Mouse (Mus musculus): ENCODE measurements around the gene Ubap2. TPM values are rescaled to one million over a fixed set of nuclear protein-coding genes. Genes with fewer than 3 reads are reported as not detected.

The Ubap2 gene
- total and polyA plus RNA-seq, 3 experiments, result 22.7 to 170 (median 127) TPM

GRCm38 (mm10) chr4:41260691-41261090, 14.3 kb downstream of the Ubap2 start:
- Histone ChIP-seq H3K9me3 (replicated peaks; ENCODE audit: insufficient read depth, low read length) (no peaks in the 10 kb centered on the region), H3K27me3 (ENCODE audit: control insufficient read depth in 1 of 2, insufficient read depth in 2 of 2, low read length in 2 of 2) (no peaks in the 10 kb centered on the region), H3K9ac (ENCODE audit: control insufficient read depth, low read depth, low read length, poor library complexity, severe bottlenecking) (no peak overlapping the region), H3K27ac (ENCODE audit: control insufficient read depth, low read depth, low read length) (no peak overlapping the region), H3K4me3 (ENCODE audit: control insufficient read depth in 1 of 2, insufficient read depth in 1 of 2, low read depth in 2 of 2, low read length in 2 of 2) (no peak overlapping the region), H3K79me2 (ENCODE audit: control insufficient read depth, insufficient read depth, low read length, poor library complexity) (peaks cover 57% of the 10 kb centered on the region), H3K4me1 (ENCODE audit: control insufficient read depth in 1 of 2, insufficient read depth in 2 of 2, low read length in 2 of 2) (peaks cover 4 to 5% of the 10 kb centered on the region in 2 experiments), H3K36me3 (ENCODE audit: control insufficient read depth in 1 of 2, insufficient read depth in 2 of 2, low read length in 2 of 2) (peaks cover 6 to 14% of the 10 kb centered on the region in 2 experiments)
- DNase-seq (ENCODE audit: low read depth, low spot score), result no peak
- TF ChIP-seq MYB (IDR thresholded peaks at IDR 0.05; ENCODE audit: low read depth, low read length) (no peak), TCF12 (IDR thresholded peaks at IDR 0.05; ENCODE audit: low read depth, low read length) (no peak), POLR2A (IDR thresholded peaks at IDR 0.05; ENCODE audit: control insufficient read depth in 1 of 2, insufficient read depth in 1 of 2, low read depth in 1 of 2, low read length in 2 of 2, poor library complexity in 1 of 2) (no peak), ELF1 (IDR thresholded peaks at IDR 0.05; ENCODE audit: low read depth, low read length) (no peak), MEF2A (IDR thresholded peaks at IDR 0.05; ENCODE audit: extremely low read depth, insufficient replicate concordance, low read depth, low read length, poor library complexity, severe bottlenecking) (no peak), SIN3A (IDR thresholded peaks at IDR 0.05; ENCODE audit: low read length) (no peak), MAX (IDR thresholded peaks at IDR 0.05; ENCODE audit: low read length) (no peak), E2F4 (IDR thresholded peaks at IDR 0.05; ENCODE audit: borderline replicate concordance, low read depth, low read length) (no peak), CHD2 (IDR thresholded peaks at IDR 0.05; ENCODE audit: low read length) (no peak), ETS1 (IDR thresholded peaks at IDR 0.05; ENCODE audit: low read depth, low read length) (no peak), UBTF (IDR thresholded peaks at IDR 0.05; ENCODE audit: borderline replicate concordance, insufficient read depth, low read depth, low read length) (no peak), TAL1 (IDR thresholded peaks at IDR 0.05; ENCODE audit: low read length) (no peak), POLR2AphosphoS5 (IDR thresholded peaks at IDR 0.05; ENCODE audit: borderline replicate concordance, low read depth, low read length) (no peak), NELFE (IDR thresholded peaks at IDR 0.05; ENCODE audit: low read depth, low read length) (no peak), MYC (IDR thresholded peaks at IDR 0.05; ENCODE audit: low read depth, low read length) (no peak), BHLHE40 (IDR thresholded peaks at IDR 0.05; ENCODE audit: borderline replicate concordance, low read depth, low read length) (no peak), NRF1 (IDR thresholded peaks at IDR 0.05; ENCODE audit: insufficient read depth, low read depth, low read length, poor library complexity, severe bottlenecking) (no peak), ZMIZ1 (IDR thresholded peaks at IDR 0.05; ENCODE audit: low read depth, low read length) (no peak), KAT2A (conservative IDR thresholded peaks at IDR 0.05; ENCODE audit: low read depth, low read length) (no peak), CTCF (IDR thresholded peaks at IDR 0.05 in 2 of 3, conservative IDR thresholded peaks at IDR 0.05 in 1 of 3; ENCODE audit: control insufficient read depth in 1 of 3, insufficient read depth in 1 of 3, low read depth in 2 of 3, low read length in 3 of 3, poor library complexity in 1 of 3, severe bottlenecking in 1 of 3) (no peak)

DNA sequence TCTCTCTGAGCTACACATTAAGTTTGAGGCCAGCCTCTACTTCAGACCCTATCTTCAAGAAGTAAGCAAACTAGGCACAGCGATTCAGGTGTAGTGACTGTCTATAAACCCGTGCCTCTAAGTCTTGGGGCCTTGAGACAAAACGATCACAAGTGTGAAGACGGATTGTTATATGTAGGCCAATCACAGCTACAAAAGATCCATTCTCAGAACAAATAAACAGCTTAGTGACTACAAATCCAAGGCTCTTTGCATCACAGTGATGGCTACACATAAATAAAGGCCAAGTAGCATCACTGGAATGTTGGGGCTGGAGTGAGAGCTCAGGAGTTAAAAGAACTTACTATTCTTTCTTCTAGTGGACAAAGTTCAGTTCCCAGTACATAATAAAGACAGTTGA, 15.9 kb downstream of the Ubap2 start:
- Histone ChIP-seq H3K9me3 (replicated peaks; ENCODE audit: insufficient read depth, low read length) (no peaks in the 10 kb centered on the region), H3K9ac (ENCODE audit: control insufficient read depth, low read depth, low read length, poor library complexity, severe bottlenecking) (no peak overlapping the region), H3K4me1 (ENCODE audit: control insufficient read depth in 1 of 2, insufficient read depth in 2 of 2, low read length in 2 of 2) (peaks cover 4 to 5% of the 10 kb centered on the region in 2 experiments), H3K27ac (ENCODE audit: control insufficient read depth, low read depth, low read length) (no peak overlapping the region), H3K36me3 (ENCODE audit: control insufficient read depth in 1 of 2, insufficient read depth in 2 of 2, low read length in 2 of 2) (peaks cover 6 to 17% of the 10 kb centered on the region in 2 experiments), H3K4me3 (ENCODE audit: control insufficient read depth in 1 of 2, insufficient read depth in 1 of 2, low read depth in 2 of 2, low read length in 2 of 2) (no peak overlapping the region), H3K79me2 (ENCODE audit: control insufficient read depth, insufficient read depth, low read length, poor library complexity) (peaks cover 61% of the 10 kb centered on the region), H3K27me3 (ENCODE audit: control insufficient read depth in 1 of 2, insufficient read depth in 2 of 2, low read length in 2 of 2) (no peaks in the 10 kb centered on the region)
- TF ChIP-seq RCOR1 (IDR thresholded peaks at IDR 0.05; ENCODE audit: low read depth, low read length) (no peak), POLR2A (IDR thresholded peaks at IDR 0.05; ENCODE audit: control insufficient read depth in 1 of 2, insufficient read depth in 1 of 2, low read depth in 1 of 2, low read length in 2 of 2, poor library complexity in 1 of 2) (no peak), SIN3A (IDR thresholded peaks at IDR 0.05; ENCODE audit: low read length) (no peak), USF1 (IDR thresholded peaks at IDR 0.05; ENCODE audit: low read depth, low read length) (no peak)
- DNase-seq (ENCODE audit: low read depth, low spot score), result no peak

All from MEL (cell line).